Mouse (Mus musculus) ovary, postnatal 10 days (tissue): ENCODE data around the gene Fam163a.
"Not testable (repeated sequence)": the region's sequence is repeated elsewhere in the genome, so short reads cannot be mapped to it uniquely, and the experiment has no call there.

Experiments used
- DNase-seq: peaks from one replicate; pipeline ENCODE4 v3.0.0; 2022; ENCODE audit warnings: low spot score

Gene Fam163a

GRCm38 (mm10) chr1:156204656-156205131 lies at the start of gene Fam163a:
Gene Fam163a (minus strand): TSS chr1:156205026.
- no peak for DNase-seq

DNA sequence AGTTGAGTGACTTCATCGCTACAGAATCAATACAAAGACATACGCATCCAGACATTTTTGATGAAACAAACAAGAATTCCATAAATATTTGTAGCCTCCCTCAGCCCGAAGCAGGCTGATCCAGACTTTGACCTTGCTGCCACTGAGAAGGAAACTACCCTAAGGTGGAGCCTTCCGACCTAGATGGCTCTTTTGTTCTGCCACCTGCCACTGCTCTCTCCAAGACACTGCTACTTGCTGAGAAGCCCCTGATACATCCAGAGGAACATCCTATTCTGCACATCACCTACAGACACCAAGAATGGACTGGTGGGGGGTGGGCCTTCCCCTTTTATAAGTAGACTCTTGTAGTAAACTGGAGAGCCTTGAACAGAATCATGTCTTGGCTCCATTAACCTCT lies 46.3 kb upstream of the Fam163a start:
- not testable (repeated sequence) for DNase-seq

- DNase-seq: no peak
Observed at GRCm38 (mm10) chr1:156247893-156248292, 43.1 kb upstream of the Fam163a start.

DNA sequence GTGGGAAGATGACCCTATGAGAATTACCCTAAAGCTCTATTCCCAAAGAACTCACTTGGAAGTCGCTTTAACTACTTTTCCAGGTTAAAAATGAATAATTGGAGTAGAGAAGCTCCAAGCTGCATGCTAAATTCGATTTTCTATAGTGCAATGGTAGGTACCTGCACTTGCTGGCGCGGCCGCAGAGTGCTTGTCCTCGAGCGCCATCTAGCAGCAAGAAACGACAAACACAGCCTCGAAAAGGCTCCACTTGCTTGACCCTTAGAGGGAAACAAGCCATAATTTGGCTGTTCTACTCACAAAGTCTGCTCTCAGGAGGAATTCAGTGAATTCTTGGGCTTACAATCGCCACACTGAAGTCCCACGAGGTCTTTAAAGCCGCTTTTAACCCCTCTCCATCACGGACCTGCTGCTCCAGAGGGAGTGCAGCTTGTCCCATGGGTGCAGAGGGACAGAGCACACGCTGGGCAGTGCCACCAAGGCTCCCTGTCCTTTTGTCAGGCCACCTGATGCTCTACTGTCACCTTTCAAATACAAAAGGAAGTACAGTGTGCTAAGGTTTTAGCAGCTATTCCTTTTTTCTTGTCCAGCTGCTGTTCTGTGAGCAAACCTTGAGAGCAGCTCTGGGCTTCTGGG lies 37.0 kb upstream of the Fam163a start:
- DNase-seq: peak; percentile 13

- DNase-seq: no peak
Observed at GRCm38 (mm10) chr1:156241035-156241434, 36.2 kb upstream of the Fam163a start.

DNA sequence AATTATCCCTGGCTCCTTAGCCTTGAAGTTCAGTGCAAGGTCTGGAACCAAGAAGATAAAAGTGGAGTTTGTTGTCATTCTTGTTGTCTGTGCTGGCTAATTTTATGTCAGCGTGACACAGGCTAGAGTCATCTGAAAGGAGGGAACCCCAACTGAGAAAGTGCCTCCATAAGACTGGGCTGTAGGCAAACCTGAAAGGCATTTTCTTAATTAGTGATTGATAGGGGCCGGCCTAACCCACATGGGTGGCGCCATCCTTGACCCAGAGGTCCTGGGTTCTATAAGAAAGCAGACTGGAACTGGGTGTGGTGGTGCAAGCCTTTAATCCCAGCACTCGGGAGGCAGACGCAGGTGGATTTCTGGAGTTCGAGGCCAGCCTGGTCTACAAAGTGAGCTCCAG lies 26.3 kb upstream of the Fam163a start:
- DNase-seq: no peak

DNA sequence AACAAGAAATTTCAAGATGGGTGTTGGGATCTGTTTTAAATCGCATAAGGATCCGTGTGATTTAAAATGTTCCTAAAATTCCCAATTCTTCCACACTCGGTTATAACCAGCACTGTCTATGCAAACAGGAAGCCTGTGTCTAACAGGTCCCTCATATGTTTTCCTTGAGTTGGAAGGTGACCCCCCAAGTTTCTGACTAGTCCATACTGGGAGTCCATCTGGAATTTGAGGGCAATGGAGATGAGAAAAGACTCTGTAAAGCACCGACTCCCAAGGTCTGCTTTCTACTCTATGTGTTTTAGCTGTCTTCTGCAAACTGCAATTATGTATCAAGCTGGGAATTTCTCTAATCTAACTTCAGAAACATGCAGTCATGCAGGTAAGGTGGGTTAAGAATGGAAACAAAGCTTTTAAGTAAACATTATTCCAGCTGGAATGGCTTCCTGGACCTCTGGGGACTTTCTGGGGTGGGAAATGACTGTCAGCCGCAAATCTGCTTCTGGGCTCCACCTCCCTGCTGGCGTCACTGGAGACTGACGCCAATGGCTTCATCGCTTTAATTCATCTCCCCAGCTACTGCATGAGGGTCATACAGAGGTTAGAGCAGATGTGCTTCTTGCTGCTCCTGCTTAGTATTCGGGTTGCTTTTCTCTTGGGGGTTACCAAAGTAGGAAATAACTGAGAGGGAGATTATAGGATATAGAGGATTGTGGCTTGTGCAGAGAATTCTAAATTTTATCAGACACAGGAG lies 25.7 kb upstream of the Fam163a start:
- no peak for DNase-seq

DNA sequence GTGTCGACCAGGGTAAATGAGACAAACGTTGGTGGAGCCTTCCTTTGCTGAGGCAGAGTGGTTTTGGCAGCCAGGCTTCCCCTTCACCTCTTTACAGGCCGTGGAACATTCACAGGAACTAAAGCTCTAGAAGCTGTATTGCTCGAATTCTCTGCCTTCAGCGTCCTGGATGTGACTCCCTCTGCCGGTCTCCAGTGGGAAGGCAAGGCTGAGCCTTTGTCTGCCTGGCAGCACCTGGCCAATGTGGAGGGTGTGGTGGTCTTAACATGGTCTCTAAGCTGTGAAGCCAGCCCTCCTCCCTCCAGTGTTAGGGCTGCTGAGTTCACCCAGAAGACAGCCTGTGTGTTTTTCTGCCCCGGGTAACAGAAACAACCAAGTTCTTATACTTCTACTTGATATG lies 24.6 kb upstream of the Fam163a start:
- peak; percentile 15 for DNase-seq

DNA sequence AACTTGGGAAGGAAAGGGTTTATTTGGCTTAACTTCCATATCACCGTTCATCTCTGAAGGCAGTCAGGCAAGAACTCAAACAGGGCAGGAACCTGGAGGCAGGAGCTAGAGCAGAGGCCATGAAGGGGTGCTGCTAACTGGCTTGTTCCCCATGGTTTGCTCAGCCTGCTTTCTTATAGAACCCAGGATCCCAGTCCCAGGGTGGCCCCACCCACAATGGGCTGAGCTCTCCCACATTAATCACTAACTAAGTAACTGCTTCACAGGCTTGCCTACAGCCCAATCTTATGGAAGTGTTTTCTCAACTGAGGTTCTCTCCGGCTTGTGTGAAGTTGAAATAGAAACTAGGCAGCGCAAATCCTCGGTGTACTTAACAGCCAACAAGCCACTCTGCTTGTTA lies 23.9 kb upstream of the Fam163a start:
- no peak for DNase-seq

DNA sequence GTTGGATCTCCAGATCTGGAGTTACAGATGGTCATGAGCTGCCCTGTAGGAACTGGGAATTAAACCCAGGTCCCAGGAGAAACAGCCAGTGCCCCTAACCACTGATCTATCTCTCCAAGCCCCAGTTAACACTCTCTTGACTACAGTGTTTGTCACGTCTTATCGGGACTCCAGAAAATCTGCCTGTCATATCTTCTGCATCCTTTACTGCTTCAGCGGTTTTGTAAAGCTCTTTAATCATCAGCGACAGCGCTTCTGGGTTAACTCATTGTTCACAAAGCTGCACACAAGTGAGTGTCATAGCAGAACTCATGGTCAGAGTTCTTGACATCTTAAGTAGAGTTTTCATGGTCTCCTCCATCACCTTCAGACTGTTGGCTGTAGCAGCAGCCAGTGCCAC lies 22.1 kb upstream of the Fam163a start:
- no peak for DNase-seq

GRCm38 (mm10) chr1:156222205-156223000 lies 17.6 kb upstream of the Fam163a start:
- DNase-seq: no peak

GRCm38 (mm10) chr1:156221327-156221726 lies 16.5 kb upstream of the Fam163a start:
- no peak for DNase-seq

- no peak for DNase-seq
Observed at GRCm38 (mm10) chr1:156218573-156218972, 13.7 kb upstream of the Fam163a start.

GRCm38 (mm10) chr1:156217941-156218340 lies 13.1 kb upstream of the Fam163a start:
- DNase-seq: no peak

GRCm38 (mm10) chr1:156217393-156217792 lies 12.6 kb upstream of the Fam163a start:
- DNase-seq: no peak

GRCm38 (mm10) chr1:156216249-156216648 lies 11.4 kb upstream of the Fam163a start:
- DNase-seq: no peak

GRCm38 (mm10) chr1:156214651-156215050 lies 9.8 kb upstream of the Fam163a start:
- no peak for DNase-seq

DNA sequence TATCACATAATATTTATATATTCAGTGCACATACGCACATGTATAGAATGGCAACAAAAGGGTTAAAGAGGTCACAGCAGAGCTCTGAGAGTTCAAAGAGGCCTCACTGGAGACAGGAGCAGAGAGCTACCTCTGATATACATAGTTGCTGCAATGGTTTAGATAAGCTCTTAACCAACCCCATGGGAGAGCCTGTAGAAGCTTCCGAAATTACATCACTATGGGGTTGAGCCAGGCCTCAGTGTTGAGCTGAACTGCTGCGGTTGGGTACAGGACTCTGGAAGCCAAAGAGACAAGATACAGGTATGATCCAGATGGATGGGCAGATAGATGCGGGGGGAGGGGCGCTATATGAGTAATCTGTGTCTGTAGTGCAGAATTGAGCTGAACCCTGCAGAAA lies 8.1 kb upstream of the Fam163a start:
- DNase-seq: no peak

DNA sequence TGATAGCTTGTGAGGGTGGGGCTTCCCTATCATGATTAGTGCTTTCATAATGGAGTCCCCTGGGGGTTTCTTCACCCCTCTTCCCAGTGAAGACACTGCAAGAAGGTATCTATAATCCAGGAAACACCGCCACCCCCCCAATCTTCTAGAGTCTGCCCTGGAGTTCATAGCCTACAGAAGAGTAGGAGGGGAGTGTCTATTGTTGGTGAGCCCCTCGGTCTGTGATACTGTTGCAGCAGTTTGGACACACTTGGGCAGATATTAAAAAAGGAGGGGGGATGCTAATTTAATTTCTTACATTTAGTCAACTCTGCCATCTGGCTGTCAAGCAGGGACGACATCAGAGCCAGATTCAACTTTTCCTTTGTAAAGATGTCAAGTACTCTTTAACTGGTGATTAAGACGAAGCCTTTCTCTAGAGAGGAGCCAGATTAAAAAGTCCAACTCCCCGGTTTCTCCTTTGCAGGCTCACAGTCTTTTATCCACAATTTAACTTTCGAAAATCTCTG lies 7.0 kb upstream of the Fam163a start:
- DNase-seq: no peak

- DNase-seq: no peak
Observed at GRCm38 (mm10) chr1:156205164-156205563, 338 bp upstream of the Fam163a start.

- DNase-seq: no peak
Observed at GRCm38 (mm10) chr1:156203961-156204655, 718 bp downstream of the Fam163a start.

DNA sequence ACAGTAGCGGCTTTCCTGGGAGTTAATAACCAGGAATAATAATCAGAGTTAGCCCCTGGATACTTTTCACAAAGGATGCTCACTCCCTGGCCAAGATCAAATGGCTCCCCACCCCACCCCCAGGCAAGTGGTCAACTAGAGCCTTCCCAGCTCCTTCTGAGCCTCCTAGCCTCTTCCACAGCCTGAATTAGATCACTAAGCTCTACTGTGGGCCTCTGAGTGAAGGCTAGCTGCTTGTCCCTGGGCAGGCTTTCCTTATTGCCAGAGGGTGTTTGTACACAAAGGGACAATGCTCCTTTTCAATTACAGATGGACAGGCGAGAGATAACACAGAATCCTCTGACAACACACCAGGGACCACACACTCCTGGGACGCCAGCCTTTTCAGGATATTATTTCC lies 2.2 kb downstream of the Fam163a start:
- no peak for DNase-seq
